Mouse (Mus musculus): ENCODE measurements around the gene Rab3il1. TPM values are rescaled to one million over a fixed set of nuclear protein-coding genes. Genes with fewer than 3 reads are reported as not detected.

Rab3il1 gene
- polyA plus RNA-seq, 1 experiment = 4.5 TPM

- Histone ChIP-seq H3K27me3 (ENCODE audit: control insufficient read depth, insufficient read depth, insufficient read length) (no peaks in the 10 kb centered on the region), H3K79me3 (ENCODE audit: low read depth) (peaks cover 18% of the 10 kb centered on the region), H3K4me3 (ENCODE audit: insufficient read depth, poor library complexity, severe bottlenecking) (no peak overlapping the region), H3K36me3 (ENCODE audit: control insufficient read depth, insufficient read depth) (peaks cover 93% of the 10 kb centered on the region), H3K79me2 (ENCODE audit: control insufficient read depth, insufficient read depth) (peaks cover 45% of the 10 kb centered on the region), H3ac (ENCODE audit: control insufficient read depth, insufficient read length, low read depth) (no peak overlapping the region)
- TF ChIP-seq CEBPB (IDR thresholded peaks at IDR 0.05; ENCODE audit: low read depth) (no peak), USF1 (IDR thresholded peaks at IDR 0.05; ENCODE audit: low read depth) (no peak), MAX (IDR thresholded peaks at IDR 0.05) (no peak)
Observed at GRCm38 (mm10) chr19:10053692-10054260, 52.3 kb downstream of the Rab3il1 start.

GRCm38 (mm10) chr19:10054361-10055075 is 53.0 kb downstream of the Rab3il1 start:
- Histone ChIP-seq H3K79me2 (ENCODE audit: control insufficient read depth, insufficient read depth) (peaks cover 37% of the 10 kb centered on the region), H3K36me3 (ENCODE audit: control insufficient read depth, insufficient read depth) (peaks cover 93% of the 10 kb centered on the region), H3K4me3 (ENCODE audit: insufficient read depth, poor library complexity, severe bottlenecking) (no peak overlapping the region), H3ac (ENCODE audit: control insufficient read depth, insufficient read length, low read depth) (no peak overlapping the region), H3K79me3 (ENCODE audit: low read depth) (peaks cover 12% of the 10 kb centered on the region), H3K27me3 (ENCODE audit: control insufficient read depth, insufficient read depth, insufficient read length) (no peaks in the 10 kb centered on the region)
- TF ChIP-seq USF1 (IDR thresholded peaks at IDR 0.05; ENCODE audit: low read depth) (no peak), MYOD1 (IDR thresholded peaks at IDR 0.05; ENCODE audit: control insufficient read depth, insufficient read length, low read depth) (no peak), MAX (IDR thresholded peaks at IDR 0.05) (no peak), CEBPB (IDR thresholded peaks at IDR 0.05; ENCODE audit: low read depth) (no peak), CTCF (IDR thresholded peaks at IDR 0.05; ENCODE audit: control insufficient read depth, insufficient read depth, insufficient read length) (no peak), FOSL1 (IDR thresholded peaks at IDR 0.05; ENCODE audit: insufficient read depth, low read length, poor library complexity, severe bottlenecking) (no peak), MYOG (IDR thresholded peaks at IDR 0.05; ENCODE audit: control insufficient read depth, extremely low read depth, insufficient read length) (no peak)

- Histone ChIP-seq H3ac (ENCODE audit: control insufficient read depth, insufficient read length, low read depth) (no peak overlapping the region), H3K79me3 (ENCODE audit: low read depth) (peaks cover 7% of the 10 kb centered on the region), H3K79me2 (ENCODE audit: control insufficient read depth, insufficient read depth) (peaks cover 30% of the 10 kb centered on the region), H3K4me3 (ENCODE audit: insufficient read depth, poor library complexity, severe bottlenecking) (no peak overlapping the region), H3K27me3 (ENCODE audit: control insufficient read depth, insufficient read depth, insufficient read length) (no peaks in the 10 kb centered on the region), H3K36me3 (ENCODE audit: control insufficient read depth, insufficient read depth) (peaks cover 94% of the 10 kb centered on the region)
- no peak for TF ChIP-seq CEBPB (IDR thresholded peaks at IDR 0.05; ENCODE audit: low read depth)
- TF ChIP-seq USF1 (IDR thresholded peaks at IDR 0.05; ENCODE audit: low read depth) = no peak
- TF ChIP-seq FOSL1 (IDR thresholded peaks at IDR 0.05; ENCODE audit: insufficient read depth, low read length, poor library complexity, severe bottlenecking) = no peak
- TF ChIP-seq CTCF (IDR thresholded peaks at IDR 0.05; ENCODE audit: control insufficient read depth, insufficient read depth, insufficient read length) = no peak
- no peak for TF ChIP-seq MAX (IDR thresholded peaks at IDR 0.05)
- no peak for TF ChIP-seq MYOG (IDR thresholded peaks at IDR 0.05; ENCODE audit: control insufficient read depth, extremely low read depth, insufficient read length)
- TF ChIP-seq MYOD1 (IDR thresholded peaks at IDR 0.05; ENCODE audit: control insufficient read depth, insufficient read length, low read depth) = no peak
Observed at GRCm38 (mm10) chr19:10055261-10055660, 53.8 kb downstream of the Rab3il1 start.

GRCm38 (mm10) chr19:10055783-10056660 is 54.6 kb downstream of the Rab3il1 start:
- Histone ChIP-seq H3K4me3 (ENCODE audit: insufficient read depth, poor library complexity, severe bottlenecking) (no peak overlapping the region), H3K79me3 (ENCODE audit: low read depth) (peaks cover 3% of the 10 kb centered on the region), H3ac (ENCODE audit: control insufficient read depth, insufficient read length, low read depth) (no peak overlapping the region), H3K79me2 (ENCODE audit: control insufficient read depth, insufficient read depth) (peaks cover 22% of the 10 kb centered on the region), H3K36me3 (ENCODE audit: control insufficient read depth, insufficient read depth) (peaks cover 94% of the 10 kb centered on the region), H3K27me3 (ENCODE audit: control insufficient read depth, insufficient read depth, insufficient read length) (no peaks in the 10 kb centered on the region)
- TF ChIP-seq MAX (IDR thresholded peaks at IDR 0.05) (no peak), USF1 (IDR thresholded peaks at IDR 0.05; ENCODE audit: low read depth) (no peak), FOSL1 (IDR thresholded peaks at IDR 0.05; ENCODE audit: insufficient read depth, low read length, poor library complexity, severe bottlenecking) (no peak), CEBPB (IDR thresholded peaks at IDR 0.05; ENCODE audit: low read depth) (no peak), MYOG (IDR thresholded peaks at IDR 0.05; ENCODE audit: control insufficient read depth, extremely low read depth, insufficient read length) (no peak), CTCF (IDR thresholded peaks at IDR 0.05; ENCODE audit: control insufficient read depth, insufficient read depth, insufficient read length) (no peak), MYOD1 (IDR thresholded peaks at IDR 0.05; ENCODE audit: control insufficient read depth, insufficient read length, low read depth) (no peak)

- no peak overlapping the region for H3ac ChIP-seq (ENCODE audit: control insufficient read depth, insufficient read length, low read depth)
- no peaks in the 10 kb centered on the region for H3K79me3 ChIP-seq (ENCODE audit: low read depth)
- H3K36me3 ChIP-seq (ENCODE audit: control insufficient read depth, insufficient read depth) = peaks cover 95% of the 10 kb centered on the region
Observed at GRCm38 (mm10) chr19:10056686-10057085, 55.2 kb downstream of the Rab3il1 start.

More at GRCm38 (mm10) chr19:10056686-10057085, 55.2 kb downstream of the Rab3il1 start:
- Histone ChIP-seq H3K27me3 (ENCODE audit: control insufficient read depth, insufficient read depth, insufficient read length) (no peaks in the 10 kb centered on the region), H3K79me2 (ENCODE audit: control insufficient read depth, insufficient read depth) (peaks cover 16% of the 10 kb centered on the region), H3K4me3 (ENCODE audit: insufficient read depth, poor library complexity, severe bottlenecking) (no peak overlapping the region)
- TF ChIP-seq MYOG (IDR thresholded peaks at IDR 0.05; ENCODE audit: control insufficient read depth, extremely low read depth, insufficient read length) (no peak), MYOD1 (IDR thresholded peaks at IDR 0.05; ENCODE audit: control insufficient read depth, insufficient read length, low read depth) (no peak), USF1 (IDR thresholded peaks at IDR 0.05; ENCODE audit: low read depth) (no peak), MAX (IDR thresholded peaks at IDR 0.05) (no peak), CTCF (IDR thresholded peaks at IDR 0.05; ENCODE audit: control insufficient read depth, insufficient read depth, insufficient read length) (no peak)

Data from C2C12 (cell line).